Mouse (Mus musculus): ENCODE measurements at regions not wholly inside any gene's neighbourhood (a gene's known extent, or its start where the extent isn't known, plus 50 kb on each side); places are given as distances from the start of the nearest gene placed in this dataset.

DNA sequence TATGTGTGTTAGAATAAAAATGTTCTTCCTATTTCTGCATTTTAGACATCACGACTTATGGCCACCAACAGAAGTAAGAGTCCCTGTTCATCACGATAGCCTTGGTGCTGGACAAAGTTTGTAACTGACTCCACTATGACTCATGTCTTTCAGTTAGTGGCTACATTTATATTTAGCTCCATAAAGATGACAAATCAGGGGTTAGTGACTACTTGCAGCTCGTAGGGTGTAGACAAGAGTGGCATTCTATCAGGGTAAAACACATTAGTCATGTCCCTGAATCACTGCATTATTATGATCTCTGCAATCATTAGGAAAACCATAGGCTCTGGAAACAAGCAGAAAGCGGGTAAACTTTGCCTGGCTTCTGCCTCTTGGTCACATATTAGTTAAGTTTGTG lies 252.4 kb upstream of the Dnajc19 start:
- Histone ChIP-seq H3K27ac (replicated peaks in 1 of 2; ENCODE audit: control insufficient read depth in 1 of 2, insufficient read depth in 1 of 2, low read depth in 2 of 2, low read length in 2 of 2) (no peak overlapping the region), H3K4me3 (ENCODE audit: control insufficient read depth in 1 of 2, insufficient read depth in 1 of 2, low read depth in 1 of 2, low read length in 2 of 2) (no peak overlapping the region), H3K9me3 (ENCODE audit: control insufficient read depth, low read length) (no peaks in the 10 kb centered on the region), H3K36me3 (ENCODE audit: control insufficient read depth, insufficient read depth, low read length) (no peaks in the 10 kb centered on the region), H3K4me1 (ENCODE audit: control insufficient read depth in 2 of 2, insufficient read depth in 2 of 2, low read length in 2 of 2) (no peaks in the 10 kb centered on the region), H3K4me2 (ENCODE audit: low read length) (no peak overlapping the region), H3K9ac (ENCODE audit: low read length) (no peak overlapping the region), H3K27me3 (ENCODE audit: control insufficient read depth, insufficient read depth, low read length) (no peaks in the 10 kb centered on the region)
- no peak for ATAC-seq (ENCODE audit: insufficient number of reproducible peaks, insufficient read depth, low FRiP score, low read depth)
- 55% methylated on average over 4 of the region's 4 CpGs for WGBS

DNA sequence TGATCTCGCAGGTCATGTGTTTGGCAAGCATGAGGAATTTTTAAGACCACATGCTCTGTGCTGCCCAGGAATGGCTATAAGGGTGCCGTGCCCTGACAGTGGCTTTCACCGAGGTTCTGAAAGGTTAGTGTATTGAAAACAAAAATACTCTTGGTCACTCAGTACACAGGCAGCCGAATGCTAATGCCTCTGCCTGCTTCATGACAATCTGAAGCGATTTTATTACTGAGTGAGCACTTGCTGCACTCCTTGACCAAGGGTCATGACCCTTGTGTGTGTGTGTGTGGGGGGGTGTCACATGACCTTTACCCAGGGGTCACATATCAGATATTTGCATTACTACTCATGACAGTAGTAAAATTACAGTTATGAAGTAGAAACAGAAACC lies 250.8 kb upstream of the Dnajc19 start:
- H3K4me3 ChIP-seq (ENCODE audit: control insufficient read depth in 1 of 2, insufficient read depth in 1 of 2, low read depth in 1 of 2, low read length in 2 of 2), result no peak overlapping the region
- H3K36me3 ChIP-seq (ENCODE audit: control insufficient read depth, insufficient read depth, low read length), result no peaks in the 10 kb centered on the region
- no peak overlapping the region for H3K27ac ChIP-seq (replicated peaks in 1 of 2; ENCODE audit: control insufficient read depth in 1 of 2, insufficient read depth in 1 of 2, low read depth in 2 of 2, low read length in 2 of 2)
- no peaks in the 10 kb centered on the region for H3K4me1 ChIP-seq (ENCODE audit: control insufficient read depth in 2 of 2, insufficient read depth in 2 of 2, low read length in 2 of 2)
- 57% methylated on average over 5 of the region's 5 CpGs for WGBS
- ATAC-seq (ENCODE audit: insufficient number of reproducible peaks, insufficient read depth, low FRiP score, low read depth), result no peak
- no peak overlapping the region for H3K4me2 ChIP-seq (ENCODE audit: low read length)
- no peaks in the 10 kb centered on the region for H3K27me3 ChIP-seq (ENCODE audit: control insufficient read depth, insufficient read depth, low read length)
- no peak overlapping the region for H3K9ac ChIP-seq (ENCODE audit: low read length)
- no peaks in the 10 kb centered on the region for H3K9me3 ChIP-seq (ENCODE audit: control insufficient read depth, low read length)

DNA sequence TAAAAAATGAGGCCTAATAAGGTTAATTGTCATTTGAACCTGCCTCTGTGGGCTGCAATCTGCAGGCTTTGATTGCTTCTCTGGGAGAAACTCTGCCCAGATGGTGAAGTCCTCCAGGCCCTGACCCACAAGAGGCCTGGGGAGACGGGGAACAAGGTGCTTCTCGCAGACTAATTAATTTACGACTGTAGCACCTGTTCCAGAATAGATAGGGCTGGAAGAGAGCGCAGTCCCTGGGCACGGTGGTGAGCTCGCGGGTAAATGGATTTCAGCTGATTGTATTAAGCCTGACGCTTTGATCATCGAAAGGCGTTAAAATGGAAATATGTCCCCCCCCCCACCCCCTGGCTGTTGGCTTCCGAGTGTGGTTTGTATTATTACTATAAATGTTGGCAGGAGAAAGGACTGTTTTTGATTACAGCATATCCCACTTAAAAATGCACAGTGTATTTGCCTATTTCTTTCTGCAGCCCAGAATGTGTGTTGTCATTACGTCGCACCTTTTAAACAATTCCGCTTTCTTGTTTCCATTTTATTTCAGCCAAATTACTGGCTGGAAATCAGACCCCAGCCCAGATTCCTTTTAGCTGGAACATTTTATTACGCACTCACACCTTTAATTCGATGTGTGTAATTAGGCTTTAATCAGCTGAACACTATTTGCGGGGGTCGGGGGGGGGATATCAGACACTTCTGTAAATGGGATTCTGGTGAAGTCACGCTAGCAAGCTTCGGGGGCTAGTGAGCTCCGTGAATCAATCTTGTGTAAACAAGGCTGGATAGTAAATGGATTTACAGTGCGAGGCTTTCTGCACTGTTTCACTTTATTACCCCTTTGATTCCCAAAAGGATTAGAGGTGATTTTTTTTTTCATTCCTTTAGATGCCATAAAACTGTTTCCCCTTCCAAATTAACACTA lies 250.1 kb upstream of the Dnajc19 start:
- Histone ChIP-seq H3K27ac (replicated peaks in 1 of 2; ENCODE audit: control insufficient read depth in 1 of 2, insufficient read depth in 1 of 2, low read depth in 2 of 2, low read length in 2 of 2) (no peak overlapping the region), H3K4me1 (ENCODE audit: control insufficient read depth in 2 of 2, insufficient read depth in 2 of 2, low read length in 2 of 2) (no peaks in the 10 kb centered on the region), H3K36me3 (ENCODE audit: control insufficient read depth, insufficient read depth, low read length) (no peaks in the 10 kb centered on the region), H3K27me3 (ENCODE audit: control insufficient read depth, insufficient read depth, low read length) (no peaks in the 10 kb centered on the region), H3K4me3 (ENCODE audit: control insufficient read depth in 1 of 2, insufficient read depth in 1 of 2, low read depth in 1 of 2, low read length in 2 of 2) (no peak overlapping the region), H3K9me3 (ENCODE audit: control insufficient read depth, low read length) (no peaks in the 10 kb centered on the region), H3K4me2 (ENCODE audit: low read length) (no peak overlapping the region), H3K9ac (ENCODE audit: low read length) (no peak overlapping the region)
- whole genome bisulfite sequencing, result 56% methylated on average over 22 of the region's 22 CpGs
- no peak for ATAC-seq (ENCODE audit: insufficient number of reproducible peaks, insufficient read depth, low FRiP score, low read depth)

DNA sequence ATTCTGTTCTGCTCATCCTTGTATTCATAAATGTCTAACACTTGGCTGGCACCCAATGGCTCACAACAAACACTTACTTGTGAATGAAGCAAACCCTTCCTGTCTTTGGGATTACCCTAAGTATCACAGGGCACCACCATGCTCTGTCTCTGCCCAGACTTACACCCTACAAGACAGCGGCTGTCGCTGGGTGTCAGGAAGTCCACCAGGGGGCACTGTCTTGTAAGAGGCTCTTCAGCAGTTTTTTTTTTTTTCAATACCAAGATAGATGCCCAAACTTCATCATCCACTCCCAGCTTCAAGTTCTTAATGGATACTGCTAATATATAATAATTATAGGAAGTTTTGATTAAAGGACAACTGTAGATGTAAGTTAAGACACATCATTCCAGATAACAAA lies 247.7 kb upstream of the Dnajc19 start:
- 20% methylated on average over 2 of the region's 2 CpGs for WGBS

DNA sequence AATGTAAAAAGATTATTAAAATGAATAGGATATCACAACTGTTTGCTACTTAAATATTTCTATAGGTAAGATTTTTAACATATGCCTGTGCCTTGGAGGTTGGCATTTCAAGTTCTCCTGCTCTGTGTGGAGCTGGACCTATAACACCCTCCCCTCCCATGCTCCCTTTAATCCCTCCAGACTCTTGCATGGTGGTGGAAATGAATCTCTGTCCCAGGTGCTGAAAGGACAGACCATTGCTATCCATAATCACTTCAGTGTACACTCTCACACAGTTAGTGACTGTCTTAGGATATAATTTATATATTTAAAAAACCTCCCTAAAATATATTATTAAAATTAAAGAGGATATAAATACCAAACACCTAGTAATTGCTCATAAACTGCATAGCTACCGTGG lies 244.5 kb upstream of the Dnajc19 start:
- WGBS, result 90% methylated on average over 1 of the region's 1 CpGs
- Histone ChIP-seq H3K9ac (ENCODE audit: low read length) (no peak overlapping the region), H3K36me3 (ENCODE audit: control insufficient read depth, insufficient read depth, low read length) (no peaks in the 10 kb centered on the region), H3K4me3 (ENCODE audit: control insufficient read depth in 1 of 2, insufficient read depth in 1 of 2, low read depth in 1 of 2, low read length in 2 of 2) (no peak overlapping the region), H3K4me1 (ENCODE audit: control insufficient read depth in 2 of 2, insufficient read depth in 2 of 2, low read length in 2 of 2) (peaks cover 0 to 4% of the 10 kb centered on the region in 2 experiments; a peak in 1 of 4 replicates), H3K4me2 (ENCODE audit: low read length) (no peak overlapping the region), H3K27ac (replicated peaks in 1 of 2; ENCODE audit: control insufficient read depth in 1 of 2, insufficient read depth in 1 of 2, low read depth in 2 of 2, low read length in 2 of 2) (no peak overlapping the region), H3K27me3 (ENCODE audit: control insufficient read depth, insufficient read depth, low read length) (no peaks in the 10 kb centered on the region), H3K9me3 (ENCODE audit: control insufficient read depth, low read length) (no peaks in the 10 kb centered on the region)
- ATAC-seq (ENCODE audit: insufficient number of reproducible peaks, insufficient read depth, low FRiP score, low read depth), result no peak

More for the DNA sequence above, 247.7 kb upstream of the Dnajc19 start:
- Histone ChIP-seq H3K9ac (ENCODE audit: low read length) (no peak overlapping the region), H3K4me2 (ENCODE audit: low read length) (no peak overlapping the region), H3K4me1 (ENCODE audit: control insufficient read depth in 2 of 2, insufficient read depth in 2 of 2, low read length in 2 of 2) (no peaks in the 10 kb centered on the region), H3K27ac (replicated peaks in 1 of 2; ENCODE audit: control insufficient read depth in 1 of 2, insufficient read depth in 1 of 2, low read depth in 2 of 2, low read length in 2 of 2) (no peak overlapping the region), H3K4me3 (ENCODE audit: control insufficient read depth in 1 of 2, insufficient read depth in 1 of 2, low read depth in 1 of 2, low read length in 2 of 2) (no peak overlapping the region), H3K27me3 (ENCODE audit: control insufficient read depth, insufficient read depth, low read length) (no peaks in the 10 kb centered on the region), H3K36me3 (ENCODE audit: control insufficient read depth, insufficient read depth, low read length) (no peaks in the 10 kb centered on the region), H3K9me3 (ENCODE audit: control insufficient read depth, low read length) (no peaks in the 10 kb centered on the region)
- ATAC-seq (ENCODE audit: insufficient number of reproducible peaks, insufficient read depth, low FRiP score, low read depth), result no peak

DNA sequence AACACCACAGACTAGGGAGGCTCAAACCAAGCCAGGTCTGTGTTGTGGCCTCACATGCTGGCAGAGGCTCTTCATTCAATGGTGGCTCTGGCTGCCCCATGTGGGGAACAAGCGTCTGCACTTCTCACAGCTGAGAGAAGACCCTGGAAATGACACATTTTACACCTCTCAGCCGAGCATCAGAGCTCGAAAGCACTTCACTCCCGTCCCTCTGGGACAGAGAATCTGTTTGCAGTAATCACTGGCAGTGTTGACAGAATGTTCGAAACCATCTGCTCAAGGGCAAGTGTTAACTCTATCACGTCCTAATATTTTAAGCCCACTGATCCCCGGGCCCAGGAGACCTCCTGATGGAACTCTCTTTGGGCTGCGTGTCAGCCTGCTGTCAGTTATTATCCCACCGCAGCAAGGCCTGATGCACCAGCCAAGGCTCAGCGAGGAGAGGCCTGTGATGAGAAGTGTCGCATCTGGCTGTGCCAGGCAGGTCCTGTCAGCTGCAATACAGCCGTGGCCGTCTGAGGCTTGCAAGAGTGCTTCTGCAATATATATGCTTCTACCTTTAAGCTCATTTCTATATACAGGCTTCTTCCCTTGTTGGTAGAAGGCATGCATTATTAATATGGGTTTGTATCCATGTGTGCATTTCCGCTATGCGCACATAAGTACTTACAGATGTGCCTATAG lies 241.5 kb upstream of the Dnajc19 start:
- 22% methylated on average over 15 of the region's 15 CpGs for WGBS
- H3K27ac ChIP-seq (replicated peaks in 1 of 2; ENCODE audit: control insufficient read depth in 1 of 2, insufficient read depth in 1 of 2, low read depth in 2 of 2, low read length in 2 of 2), result no peak overlapping the region
- H3K36me3 ChIP-seq (ENCODE audit: control insufficient read depth, insufficient read depth, low read length), result no peaks in the 10 kb centered on the region
- no peak overlapping the region for H3K4me3 ChIP-seq (ENCODE audit: control insufficient read depth in 1 of 2, insufficient read depth in 1 of 2, low read depth in 1 of 2, low read length in 2 of 2)
- H3K9ac ChIP-seq (ENCODE audit: low read length), result no peak overlapping the region
- H3K4me1 ChIP-seq (ENCODE audit: control insufficient read depth in 2 of 2, insufficient read depth in 2 of 2, low read length in 2 of 2), result peaks cover 0 to 4% of the 10 kb centered on the region in 2 experiments; a peak in 1 of 4 replicates
- no peak for ATAC-seq (ENCODE audit: insufficient number of reproducible peaks, insufficient read depth, low FRiP score, low read depth)
- H3K4me2 ChIP-seq (ENCODE audit: low read length), result no peak overlapping the region
- H3K9me3 ChIP-seq (ENCODE audit: control insufficient read depth, low read length), result no peaks in the 10 kb centered on the region
- no peaks in the 10 kb centered on the region for H3K27me3 ChIP-seq (ENCODE audit: control insufficient read depth, insufficient read depth, low read length)

DNA sequence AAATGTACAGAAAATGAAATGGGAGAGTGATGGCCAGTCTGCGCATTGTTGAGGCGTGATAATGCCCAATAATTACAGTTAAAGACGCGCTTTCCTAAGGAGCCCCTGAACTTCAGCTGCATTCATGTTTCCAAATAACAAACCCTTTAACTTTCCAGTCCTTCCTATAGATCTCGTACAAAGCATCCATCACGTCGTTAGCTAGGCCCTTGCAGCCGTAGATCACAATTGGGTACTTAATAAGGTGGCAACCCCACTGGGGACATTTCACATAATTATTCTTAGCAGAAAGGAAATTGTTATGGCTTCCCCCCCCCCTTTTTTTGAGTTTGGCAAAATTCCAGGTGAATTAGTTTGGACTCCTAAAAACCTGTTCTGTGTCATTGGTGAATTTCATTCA lies 233.7 kb upstream of the Dnajc19 start:
- 91% methylated on average over 8 of the region's 8 CpGs for WGBS
- ATAC-seq (ENCODE audit: insufficient number of reproducible peaks, insufficient read depth, low FRiP score, low read depth), result no peak
- no peak overlapping the region for H3K9ac ChIP-seq (ENCODE audit: low read length)
- H3K4me1 ChIP-seq (ENCODE audit: control insufficient read depth in 2 of 2, insufficient read depth in 2 of 2, low read length in 2 of 2), result no peaks in the 10 kb centered on the region
- no peak overlapping the region for H3K4me3 ChIP-seq (ENCODE audit: control insufficient read depth in 1 of 2, insufficient read depth in 1 of 2, low read depth in 1 of 2, low read length in 2 of 2)
- no peaks in the 10 kb centered on the region for H3K9me3 ChIP-seq (ENCODE audit: control insufficient read depth, low read length)
- H3K27ac ChIP-seq (replicated peaks in 1 of 2; ENCODE audit: control insufficient read depth in 1 of 2, insufficient read depth in 1 of 2, low read depth in 2 of 2, low read length in 2 of 2), result no peak overlapping the region
- H3K27me3 ChIP-seq (ENCODE audit: control insufficient read depth, insufficient read depth, low read length), result no peaks in the 10 kb centered on the region
- no peak overlapping the region for H3K4me2 ChIP-seq (ENCODE audit: low read length)
- no peaks in the 10 kb centered on the region for H3K36me3 ChIP-seq (ENCODE audit: control insufficient read depth, insufficient read depth, low read length)

Measured in heart, embryonic 14.5 days (tissue).